Mouse (Mus musculus): ENCODE data around the gene Car14.
"Not testable (repeated sequence)": the region's sequence is repeated elsewhere in the genome, so short reads cannot be mapped to it uniquely, and the experiment has no call there.

The Car14 gene

DNA sequence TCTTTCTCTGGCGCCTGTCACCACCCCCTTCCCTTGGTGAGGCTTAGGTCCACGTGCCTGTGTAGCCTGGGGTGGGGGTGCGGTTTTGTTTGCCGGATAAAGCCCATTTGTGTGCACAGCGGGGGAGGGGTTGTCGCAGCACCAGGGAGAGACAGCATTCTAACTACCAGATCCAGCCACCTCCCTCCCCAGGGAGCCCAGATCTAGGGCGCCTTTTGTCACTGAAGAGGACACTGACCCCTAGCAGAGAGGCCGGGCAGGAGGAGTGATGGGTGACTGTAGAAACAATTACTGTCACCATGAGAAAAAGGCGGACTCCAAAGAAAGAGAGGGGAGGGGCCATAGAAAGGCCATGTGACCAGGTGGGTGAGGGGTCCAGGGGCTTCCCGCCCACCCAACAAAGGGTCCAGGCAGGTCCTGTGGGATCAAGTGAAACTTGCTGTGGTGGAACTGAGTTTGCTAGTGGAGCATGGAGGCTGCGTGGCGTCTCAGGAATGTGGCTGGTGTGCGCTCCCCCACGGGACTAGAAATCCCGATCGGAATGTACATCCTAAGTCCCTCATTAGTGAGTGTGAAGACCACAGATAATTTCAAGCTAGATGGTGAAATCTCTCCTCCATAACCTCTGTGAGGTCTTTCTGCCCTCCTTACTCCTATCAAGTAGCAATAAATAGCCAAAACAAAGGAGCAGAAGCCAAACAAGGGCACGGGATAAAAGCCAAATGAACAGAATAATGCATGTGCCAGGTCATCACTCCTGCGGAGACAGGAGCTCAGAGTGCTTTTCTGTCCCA is 852 bp upstream of the Car14 start:
- Histone ChIP-seq H3K36me3 (ENCODE audit: control insufficient read depth, insufficient read depth, low read length, poor library complexity, severe bottlenecking) (no peaks in the 10 kb centered on the region), H3K27me3 (ENCODE audit: control insufficient read depth, insufficient read depth, low read length, poor library complexity, severe bottlenecking) (no peaks in the 10 kb centered on the region; the same call in 1 of the 2 replicates)
- DNase-seq (ENCODE audit: low read depth, low spot score), result peak; percentile 47

DNA sequence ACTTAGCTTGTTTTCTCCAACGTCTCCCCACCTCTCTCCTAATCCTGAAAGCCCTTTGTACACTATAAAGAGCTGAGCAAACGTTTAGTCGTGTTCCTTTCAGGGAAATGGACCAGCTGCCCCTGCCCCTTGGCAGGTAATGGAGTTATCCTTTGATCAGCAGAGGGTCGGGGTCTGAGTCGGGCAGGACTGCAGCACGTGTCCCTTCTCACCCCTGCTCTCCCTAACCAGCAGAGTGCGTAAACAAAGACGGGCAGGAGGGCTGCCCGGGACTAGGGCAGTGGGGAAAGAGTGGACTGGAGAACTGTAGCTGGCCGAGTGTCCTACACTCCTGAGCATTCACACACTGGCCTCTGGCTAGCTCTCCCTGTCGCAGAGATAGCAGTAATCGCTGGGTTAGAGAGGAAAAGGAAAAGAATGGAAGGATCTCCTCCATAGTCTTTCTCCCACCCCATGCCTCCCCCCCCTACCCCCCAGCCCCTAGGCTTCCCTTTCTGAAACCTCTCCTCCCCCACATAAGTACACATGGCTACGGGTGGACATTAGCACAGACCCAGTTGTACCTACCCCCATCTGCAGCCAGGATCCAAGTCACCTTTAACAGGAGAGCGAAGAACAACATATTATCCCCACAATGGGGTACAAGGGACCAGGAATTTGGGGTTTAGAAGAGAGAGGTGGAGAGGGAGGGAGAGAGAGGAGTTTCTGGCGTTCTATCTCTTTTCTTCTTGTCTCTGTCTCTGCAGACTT is 563 bp downstream of the Car14 start:
- no peak for DNase-seq (ENCODE audit: low read depth, low spot score)
- no peaks in the 10 kb centered on the region; the same call in 1 of the 2 replicates for H3K27me3 ChIP-seq (ENCODE audit: control insufficient read depth, insufficient read depth, low read length, poor library complexity, severe bottlenecking)
- no peaks in the 10 kb centered on the region for H3K36me3 ChIP-seq (ENCODE audit: control insufficient read depth, insufficient read depth, low read length, poor library complexity, severe bottlenecking)

GRCm38 (mm10) chr3:95902643-95903042 is 1.8 kb downstream of the Car14 start:
- H3K27me3 ChIP-seq (ENCODE audit: control insufficient read depth, insufficient read depth, low read length, poor library complexity, severe bottlenecking), result no peaks in the 10 kb centered on the region; the same call in 1 of the 2 replicates
- H3K36me3 ChIP-seq (ENCODE audit: control insufficient read depth, insufficient read depth, low read length, poor library complexity, severe bottlenecking), result no peaks in the 10 kb centered on the region
- no peak for DNase-seq (ENCODE audit: low read depth, low spot score)

DNA sequence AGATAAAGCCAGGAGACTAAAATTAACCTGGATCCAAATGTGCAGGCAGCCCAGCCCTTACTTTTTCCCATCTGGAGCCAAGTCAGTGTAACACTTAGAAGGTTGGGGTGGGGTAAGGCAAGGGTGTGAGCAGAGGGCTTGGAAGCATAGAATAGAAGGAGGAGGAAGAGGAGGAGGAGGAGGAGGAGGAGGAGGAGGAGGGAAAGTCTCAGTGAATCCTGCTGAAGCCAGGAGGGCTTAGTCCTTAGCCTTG is 2.2 kb downstream of the Car14 start:
- no peaks in the 10 kb centered on the region; the same call in 1 of the 2 replicates for H3K27me3 ChIP-seq (ENCODE audit: control insufficient read depth, insufficient read depth, low read length, poor library complexity, severe bottlenecking)
- no peak for DNase-seq (ENCODE audit: low read depth, low spot score)
- H3K36me3 ChIP-seq (ENCODE audit: control insufficient read depth, insufficient read depth, low read length, poor library complexity, severe bottlenecking), result no peaks in the 10 kb centered on the region

GRCm38 (mm10) chr3:95901616-95902372 is 2.7 kb downstream of the Car14 start:
- H3K27me3 ChIP-seq (ENCODE audit: control insufficient read depth, insufficient read depth, low read length, poor library complexity, severe bottlenecking), result no peaks in the 10 kb centered on the region; the same call in 1 of the 2 replicates
- H3K36me3 ChIP-seq (ENCODE audit: control insufficient read depth, insufficient read depth, low read length, poor library complexity, severe bottlenecking), result no peaks in the 10 kb centered on the region
- no peak for DNase-seq (ENCODE audit: low read depth, low spot score)

DNA sequence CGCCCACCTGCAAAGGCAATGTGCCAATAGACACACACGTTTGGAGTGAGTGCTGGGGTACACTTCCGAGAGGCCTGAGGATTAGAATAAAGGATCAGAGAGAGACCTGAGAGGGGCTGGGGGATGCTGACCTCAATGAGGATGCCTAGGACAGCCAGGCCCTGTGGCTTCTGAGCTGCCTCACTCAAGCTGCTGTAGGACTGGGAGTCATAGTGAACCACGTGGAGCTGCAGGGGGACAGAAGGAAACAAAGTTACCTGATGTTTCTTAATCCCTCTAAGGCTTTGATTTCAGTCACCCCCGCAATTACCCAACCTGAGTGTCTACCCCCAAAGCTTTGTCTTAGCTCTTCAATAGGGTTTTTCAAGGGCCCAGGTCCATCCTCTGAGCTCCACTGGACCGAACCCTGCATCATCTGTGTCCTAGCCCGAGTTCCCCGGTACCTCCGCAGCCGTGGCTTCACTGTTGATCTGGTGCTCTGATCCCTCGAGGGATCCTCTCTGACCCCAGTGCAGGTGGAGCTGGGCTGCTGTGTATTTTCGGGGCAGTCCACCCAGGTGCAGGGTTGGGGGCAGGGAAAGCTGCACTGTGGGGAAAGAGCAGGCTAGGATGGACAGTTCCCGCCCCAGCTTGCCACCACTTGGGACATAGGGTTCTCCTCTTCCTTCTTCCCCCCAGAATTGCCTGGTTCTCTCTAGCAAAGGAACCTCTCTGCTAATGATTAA is 4.5 kb downstream of the Car14 start:
- no peaks in the 10 kb centered on the region for H3K27me3 ChIP-seq (ENCODE audit: control insufficient read depth, insufficient read depth, low read length, poor library complexity, severe bottlenecking)
- DNase-seq (ENCODE audit: low read depth, low spot score), result no peak
- H3K36me3 ChIP-seq (ENCODE audit: control insufficient read depth, insufficient read depth, low read length, poor library complexity, severe bottlenecking), result no peaks in the 10 kb centered on the region

DNA sequence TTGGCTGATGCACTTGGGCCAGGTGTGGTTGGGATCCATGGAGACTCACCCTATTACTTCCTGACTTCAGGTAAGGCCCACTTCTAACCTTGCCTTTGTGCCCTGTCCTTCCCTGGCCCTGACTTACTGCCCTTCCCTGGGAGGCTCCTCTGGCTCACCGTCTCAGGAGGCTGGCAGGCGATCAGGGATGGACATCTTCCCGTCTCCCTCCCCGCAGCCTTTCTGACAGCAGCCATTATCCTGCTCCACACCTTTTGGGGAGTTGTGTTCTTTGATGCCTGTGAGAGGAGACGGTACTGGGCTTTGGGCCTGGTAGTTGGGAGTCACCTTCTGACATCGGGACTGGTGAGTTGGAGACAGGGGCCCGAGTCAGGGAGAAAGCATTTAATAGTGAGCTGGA is 9.0 kb downstream of the Car14 start:
- not testable (repeated sequence) for H3K27me3 ChIP-seq (ENCODE audit: control insufficient read depth, insufficient read depth, low read length, poor library complexity, severe bottlenecking); H3K36me3 ChIP-seq (ENCODE audit: control insufficient read depth, insufficient read depth, low read length, poor library complexity, severe bottlenecking); DNase-seq (ENCODE audit: low read depth, low spot score)

- no peak for DNase-seq (ENCODE audit: low read depth, low spot score)
- Histone ChIP-seq H3K27me3 (ENCODE audit: control insufficient read depth, insufficient read depth, low read length, poor library complexity, severe bottlenecking) (no peaks in the 10 kb centered on the region), H3K36me3 (ENCODE audit: control insufficient read depth, insufficient read depth, low read length, poor library complexity, severe bottlenecking) (no peaks in the 10 kb centered on the region)
Observed at GRCm38 (mm10) chr3:95894317-95895160, 10.0 kb downstream of the Car14 start.

GRCm38 (mm10) chr3:95893606-95894316 is 10.7 kb downstream of the Car14 start, which contains the start of gene Aph1a:
Aph1a (plus strand) TSS chr3:95893969.
- H3K27me3 ChIP-seq (ENCODE audit: control insufficient read depth, insufficient read depth, low read length, poor library complexity, severe bottlenecking); H3K36me3 ChIP-seq (ENCODE audit: control insufficient read depth, insufficient read depth, low read length, poor library complexity, severe bottlenecking): not testable (repeated sequence)
- peak; percentile 97 for DNase-seq (ENCODE audit: low read depth, low spot score)

GRCm38 (mm10) chr3:95893126-95893525 is 11.4 kb downstream of the Car14 start:
- Histone ChIP-seq H3K27me3 (ENCODE audit: control insufficient read depth, insufficient read depth, low read length, poor library complexity, severe bottlenecking) (no peaks in the 10 kb centered on the region), H3K36me3 (ENCODE audit: control insufficient read depth, insufficient read depth, low read length, poor library complexity, severe bottlenecking) (no peaks in the 10 kb centered on the region)
- peak; percentile 42 for DNase-seq (ENCODE audit: low read depth, low spot score)

- DNase-seq (ENCODE audit: low read depth, low spot score), result no peak
Observed at GRCm38 (mm10) chr3:95892066-95893052, 12.1 kb downstream of the Car14 start.

GRCm38 (mm10) chr3:95891211-95892065 is 13.1 kb downstream of the Car14 start, which contains the start of gene BC028528:
BC028528 (minus strand) TSS chr3:95892005.
- H3K36me3 ChIP-seq (ENCODE audit: control insufficient read depth, insufficient read depth, low read length, poor library complexity, severe bottlenecking), result no peaks in the 10 kb centered on the region
- no peaks in the 10 kb centered on the region for H3K27me3 ChIP-seq (ENCODE audit: control insufficient read depth, insufficient read depth, low read length, poor library complexity, severe bottlenecking)
- DNase-seq (ENCODE audit: low read depth, low spot score), result peak; percentile 91

More at GRCm38 (mm10) chr3:95892066-95893052, 12.1 kb downstream of the Car14 start:
- H3K27me3 ChIP-seq (ENCODE audit: control insufficient read depth, insufficient read depth, low read length, poor library complexity, severe bottlenecking), result no peaks in the 10 kb centered on the region
- no peaks in the 10 kb centered on the region for H3K36me3 ChIP-seq (ENCODE audit: control insufficient read depth, insufficient read depth, low read length, poor library complexity, severe bottlenecking)

Measured in splenic B cell, adult 2 months (primary cell).